Mouse (Mus musculus) G1E (cell line): ENCODE results near the gene Kcnc2.

Experiments used
- CTCF ChIP-seq: IDR thresholded peaks from 2 replicates; pipeline ENCODE4 v1.5.1; 2012; ENCODE audit warnings: low read depth, low read length, inconsistent platforms, mixed read lengths
- GATA1 ChIP-seq: IDR thresholded peaks from 2 replicates; pipeline ENCODE4 v1.6.1; 2012; ENCODE audit warnings: borderline replicate concordance, low read length, inconsistent platforms, mixed read lengths

GRCm38 (mm10) chr10:112368369-112368768, 97.4 kb downstream of the Kcnc2 start:
- TF ChIP-seq CTCF (no peak), GATA1 (no peak)
